10 mouse cellular contexts compared by ENCODE assay signal in genomic region chr1:79626140-79626539, GRCm38 (mm10). TPM values are rescaled to one million over a fixed set of nuclear protein-coding genes. Genes with fewer than 3 reads are reported as not detected.
A peak's percentile ranks its signal among the peaks of the same experiment; 100 is the strongest.
DNase-seq lines count a peak whose midpoint lies in the region; ATAC-seq and TF ChIP-seq lines count a peak whose summit lies in the region.
"Had no signal": no experiment of that assay in that cellular context is flagged by ENCODE, and none has a peak within 500 bp of the region (broad histone marks: within the 10 kb centered on the region; RNA-seq: fewer than 3 reads in every experiment).

No protein-coding gene starts in this region.

- H3K4me1 ChIP-seq in heart, postnatal 0 days (ENCODE audit: control insufficient read depth, insufficient read depth): no peaks in the 10 kb centered on the region
- no peaks in the 10 kb centered on the region for H3K4me1 ChIP-seq in kidney, postnatal 0 days (replicated peaks; ENCODE audit: insufficient read depth, low read length)

- ATAC-seq in heart, postnatal 0 days (ENCODE audit: insufficient read depth, low read depth): no peak
- no peak for ATAC-seq in kidney, postnatal 0 days (replicated peaks; ENCODE audit: low FRiP score, low read depth)
- ATAC-seq in frontal cortex, adult (ENCODE audit: low TSS enrichment): no peak

- H3K4me3 ChIP-seq in heart, postnatal 0 days (ENCODE audit: low read depth, low read length): no peak overlapping the region
- no peak overlapping the region for H3K4me3 ChIP-seq in kidney, postnatal 0 days (replicated peaks; ENCODE audit: low read depth, low read length)
- H3K4me3 ChIP-seq: midbrain, embryonic 10.5 days had no signal

- H3K27me3 ChIP-seq in heart, postnatal 0 days (ENCODE audit: control insufficient read depth, insufficient read depth, low read length): no peaks in the 10 kb centered on the region
- no peaks in the 10 kb centered on the region for H3K27me3 ChIP-seq in kidney, postnatal 0 days (ENCODE audit: insufficient read depth, low read length)

- no peak overlapping the region for H3K4me2 ChIP-seq in heart, postnatal 0 days (ENCODE audit: low read depth, low read length)
- no peak overlapping the region for H3K4me2 ChIP-seq in kidney, postnatal 0 days (ENCODE audit: low read length)

- WGBS in heart, postnatal 0 days: 45% methylated on average over 4 of the region's 4 CpGs
- 67% methylated on average over 4 of the region's 4 CpGs for WGBS in kidney, postnatal 0 days

- TF ChIP-seq EP300 in heart, postnatal 0 days (IDR thresholded peaks at IDR 0.05; ENCODE audit: low read depth): no peak

- DNase-seq in heart, postnatal 0 days (ENCODE audit: low spot score): no peak
- no peak for DNase-seq in heart, postnatal 36 days
- peak; percentile 9 to 17 for DNase-seq in spleen, postnatal 36 days (ENCODE audit: low spot score in 2 of 2)
- DNase-seq in spleen, adult 12 weeks (ENCODE audit: low spot score): no peak
- DNase-seq in kidney, postnatal 0 days (ENCODE audit: low spot score): no peak
- DNase-seq in thymus, postnatal 25 days: peak; percentile 21
- DNase-seq in urinary bladder, postnatal 36 days (ENCODE audit: low spot score in 2 of 2): no peak
- DNase-seq: cerebellum, adult 9-11 months had no signal

- H3K9me3 ChIP-seq in heart, postnatal 0 days (replicated peaks; ENCODE audit: control insufficient read depth, low read length): no peaks in the 10 kb centered on the region
- H3K9me3 ChIP-seq in kidney, postnatal 0 days (replicated peaks; ENCODE audit: low read length): no peaks in the 10 kb centered on the region
- H3K9me3 ChIP-seq: midbrain, embryonic 10.5 days had no signal

- H3K9ac ChIP-seq in heart, postnatal 0 days (replicated peaks; ENCODE audit: low read depth, low read length): no peak overlapping the region
- no peak overlapping the region for H3K9ac ChIP-seq in kidney, postnatal 0 days (ENCODE audit: low read depth, low read length)

- peak; percentile 37 for TF ChIP-seq CTCF in heart, postnatal 0 days (IDR thresholded peaks at IDR 0.05; ENCODE audit: low read depth)
- TF ChIP-seq CTCF in kidney, postnatal 0 days (IDR thresholded peaks at IDR 0.05; ENCODE audit: low read depth): peak; percentile 56; the same call in 1 of the 2 replicates

- H3K36me3 ChIP-seq in heart, postnatal 0 days (replicated peaks; ENCODE audit: control insufficient read depth, insufficient read depth, low read length): no peaks in the 10 kb centered on the region
- 0 out of 2 replicates have a peak, but pooled peaks cover 5% of the 10 kb centered on the region for H3K36me3 ChIP-seq in kidney, postnatal 0 days (ENCODE audit: insufficient read depth, low read length)
- H3K36me3 ChIP-seq: midbrain, embryonic 10.5 days had no signal

- H3K27ac ChIP-seq in heart, postnatal 0 days (ENCODE audit: low read depth): no peak overlapping the region
- no peak overlapping the region for H3K27ac ChIP-seq in kidney, postnatal 0 days
- H3K27ac ChIP-seq: midbrain, embryonic 10.5 days had no signal

- intact Hi-C loops in heart, postnatal 36 days (cut with DNase I): no loop called here

RNA-seq across cellular contexts. Expression of gene Ap1s3, which starts 45.6 kb away (rescaled TPM):
- 0.77 TPM in 1 of 2 replicates, not detected in the other for total RNA-seq in heart, postnatal 0 days (2014; rRNA removed; ENCODE audit: low replicate concordance)
- polyA plus RNA-seq in heart, postnatal 0 days (2015; fragmentation: Nextera tagmentation; extraction: Ambion mirVana): 0.60 and 0.94 TPM in 2 replicates
- under 1 TPM; 0.16 to 0.36 TPM for total RNA-seq in heart, postnatal 36 days (2021)
- 0.97 and 1.5 TPM in 2 replicates for polyA plus RNA-seq in kidney, postnatal 0 days (2015; fragmentation: Nextera tagmentation; extraction: Ambion mirVana)

Comparison
In these comparisons a context has a peak if more than half of its experiments do, and no peak if none do; other contexts are left out.
1. DNase-seq: peak in spleen, postnatal 36 days (2 of 2) and thymus, postnatal 25 days (single experiment); none in heart, postnatal 0 days (single experiment), heart, postnatal 36 days (0 of 2), spleen, adult 12 weeks (single experiment), kidney, postnatal 0 days (single experiment) and urinary bladder, postnatal 36 days (0 of 2).